ENCODE assay signal across 8 mouse cellular contexts in genomic region chr11:106919612-106920550, GRCm38 (mm10). TPM values are rescaled to one million over a fixed set of nuclear protein-coding genes. Genes with fewer than 3 reads are reported as not detected.
DNase-seq lines count a peak whose midpoint lies in the region; ATAC-seq lines count a peak whose summit lies in the region.

No protein-coding gene starts in this region.

- no peaks in the 10 kb centered on the region for H3K36me3 ChIP-seq in hindbrain, embryonic 15.5 days

- DNase-seq in Muller cell, postnatal 12 days (ENCODE audit: inconsistent ontology term) = peak; percentile 61
- DNase-seq in cerebellum, adult 9-11 months = peak; percentile 62
- peak; percentile 21 to 24 for DNase-seq in frontal cortex, postnatal 25 days (ENCODE audit: low spot score in 2 of 2)
- DNase-seq in left cerebral cortex, postnatal 10 days (ENCODE audit: extremely low spot score in 1 of 2, low spot score in 2 of 2) = peak; percentile 20 to 65
- peak; percentile 54 for DNase-seq in right cerebral cortex, postnatal 25 days
- DNase-seq in urinary bladder, postnatal 36 days (ENCODE audit: low spot score in 2 of 2) = peak; percentile 31 to 39

- intact Hi-C loops in left cerebral cortex, postnatal 10 days (cut with DNase I) = loop anchor here (10.0 kb wide), 1 partner anchor 65 kb away; no protein-coding TSS in a partner anchor

- no peaks in the 10 kb centered on the region for H3K27me3 ChIP-seq in hindbrain, embryonic 15.5 days

- under 1% methylated on average over 40 of the region's 87 CpGs for WGBS in hindbrain, embryonic 15.5 days

- peak overlapping the region; percentile 93 for H3K4me2 ChIP-seq in hindbrain, embryonic 15.5 days

- H3K9me3 ChIP-seq in hindbrain, embryonic 15.5 days = no peaks in the 10 kb centered on the region

- H3K9ac ChIP-seq in hindbrain, embryonic 15.5 days = peak overlapping the region; percentile 97

- H3K27ac ChIP-seq in hindbrain, embryonic 15.5 days (replicated peaks) = peak overlapping the region; percentile 97

- ATAC-seq in hindbrain, embryonic 15.5 days (ENCODE audit: low FRiP score, low read depth) = peak; percentile 84
- peak; percentile 62 for ATAC-seq in megakaryocyte progenitor cell, adult 5-6 weeks (replicated peaks; ENCODE audit: poor library complexity)

- H3K4me3 ChIP-seq in hindbrain, embryonic 15.5 days = peak overlapping the region; percentile 97

- peaks cover 31% of the 10 kb centered on the region for H3K4me1 ChIP-seq in hindbrain, embryonic 15.5 days (replicated peaks)

RNA-seq across cellular contexts. Expression of gene Smurf2, which starts 0.6 kb away (rescaled TPM):
- polyA plus RNA-seq in hindbrain, embryonic 15.5 days (2015; fragmentation: Nextera tagmentation; extraction: Ambion mirVana) = 11.4 and 15.1 TPM in 2 replicates
- total RNA-seq in left cerebral cortex, postnatal 10 days (2021) = 10 to 100 TPM; 29.1 to 29.6 TPM
- total RNA-seq in megakaryocyte progenitor cell, adult 5-6 weeks (2015) = 23.3 and 25.3 TPM in 2 replicates
- 24.9 and 30.7 TPM in 2 replicates for total RNA-seq in megakaryocyte progenitor cell, adult 5-6 weeks (2017)

Comparison
In these comparisons a context has a peak if more than half of its experiments do, and no peak if none do; other contexts are left out.
1. Peak in every context shown above with its lines: DNase-seq, ATAC-seq, H3K4me3 ChIP-seq and H3K27ac ChIP-seq.